Mouse (Mus musculus) right cerebral cortex, postnatal 14 days (tissue): ENCODE data around the gene St6galnac1.
"Not testable (repeated sequence)": the region's sequence is repeated elsewhere in the genome, so short reads cannot be mapped to it uniquely, and the experiment has no call there.

Source experiments
- DNase-seq: peaks from one replicate; pipeline ENCODE4 v3.0.0; 2022

The St6galnac1 gene

DNA sequence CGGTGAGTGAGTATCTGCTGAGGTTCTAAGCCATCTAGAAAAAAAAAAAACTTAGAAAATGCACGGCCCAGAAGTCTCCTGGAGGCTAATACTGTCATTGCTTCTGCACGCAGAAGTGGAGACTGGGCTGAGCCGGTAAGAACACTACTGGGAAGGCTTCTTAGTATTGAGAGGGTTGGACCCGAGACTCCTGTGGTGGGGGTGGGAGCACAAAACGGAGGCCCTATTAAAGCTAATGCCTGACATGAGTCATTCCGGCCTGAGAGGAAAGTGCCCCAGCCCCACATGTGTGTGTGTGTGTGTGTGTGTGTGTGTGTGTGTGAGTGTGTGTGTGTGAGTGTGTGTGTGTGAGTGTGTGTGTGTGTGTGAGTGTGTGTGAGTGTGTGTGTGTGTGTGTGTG lies 31.8 kb upstream of the St6galnac1 start:
- DNase-seq: no peak

DNA sequence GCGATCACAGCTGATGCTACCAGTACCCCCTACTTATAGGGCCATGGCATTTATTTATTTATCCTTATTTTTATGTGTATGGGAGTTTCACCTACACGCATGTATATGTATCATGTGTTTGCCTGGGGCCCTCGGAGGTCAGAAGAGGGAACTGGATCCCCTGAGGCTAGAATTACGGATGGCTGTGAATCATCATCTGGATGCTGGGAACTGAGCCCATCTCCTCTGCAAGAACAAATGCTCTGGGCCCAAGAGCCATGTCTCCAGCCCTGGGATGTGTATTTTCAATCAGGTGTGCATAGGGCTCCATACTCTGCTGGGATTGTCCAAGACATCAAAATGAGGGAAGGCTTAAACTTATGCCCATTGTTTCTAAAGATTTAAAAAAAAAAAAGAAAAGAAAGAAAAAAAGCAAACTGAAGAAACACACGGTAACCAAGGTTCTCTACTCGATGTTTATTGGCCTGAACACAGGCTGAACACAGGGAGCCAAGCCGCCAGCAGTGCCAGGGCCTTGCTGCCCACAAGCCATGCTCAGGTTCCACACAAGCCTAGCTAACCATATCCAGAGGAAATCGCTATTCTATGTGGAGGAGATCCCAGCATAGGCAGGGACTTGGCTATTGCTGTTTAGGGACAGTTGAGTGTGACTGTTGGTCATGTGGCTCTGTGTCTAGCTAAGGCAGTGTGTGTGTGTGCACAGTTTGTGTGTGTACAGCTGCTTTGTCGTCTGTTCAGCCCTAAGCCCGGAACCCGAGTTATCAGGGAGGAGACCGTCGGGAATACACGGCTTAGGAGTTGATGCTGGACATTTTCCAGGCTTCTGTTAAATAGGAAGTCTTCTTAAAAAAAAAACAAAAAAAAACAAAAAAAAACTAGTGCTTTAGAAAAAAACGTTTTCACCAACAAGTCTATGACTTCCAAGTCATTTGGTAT lies 31.1 kb upstream of the St6galnac1 start:
- DNase-seq: no peak

DNA sequence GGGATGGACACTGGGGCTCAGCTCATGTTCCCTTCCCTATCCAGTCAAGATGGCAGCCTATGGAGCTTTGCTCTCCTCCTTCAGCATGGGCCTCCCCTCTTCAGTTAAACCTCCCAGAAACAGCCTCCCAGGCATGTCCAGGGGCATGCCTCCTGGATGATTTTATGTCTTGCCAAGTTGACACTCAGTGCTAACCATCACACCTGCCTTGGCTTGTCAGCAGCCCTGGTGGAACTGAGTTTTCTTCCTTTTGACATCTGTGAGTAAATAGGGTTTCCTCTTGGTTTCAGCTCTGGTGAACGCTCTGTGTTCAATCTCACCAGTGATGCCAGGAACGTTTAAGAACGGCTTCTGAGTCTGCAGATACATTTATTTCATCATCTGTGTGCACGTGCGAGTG lies 27.4 kb upstream of the St6galnac1 start:
- no peak for DNase-seq

DNA sequence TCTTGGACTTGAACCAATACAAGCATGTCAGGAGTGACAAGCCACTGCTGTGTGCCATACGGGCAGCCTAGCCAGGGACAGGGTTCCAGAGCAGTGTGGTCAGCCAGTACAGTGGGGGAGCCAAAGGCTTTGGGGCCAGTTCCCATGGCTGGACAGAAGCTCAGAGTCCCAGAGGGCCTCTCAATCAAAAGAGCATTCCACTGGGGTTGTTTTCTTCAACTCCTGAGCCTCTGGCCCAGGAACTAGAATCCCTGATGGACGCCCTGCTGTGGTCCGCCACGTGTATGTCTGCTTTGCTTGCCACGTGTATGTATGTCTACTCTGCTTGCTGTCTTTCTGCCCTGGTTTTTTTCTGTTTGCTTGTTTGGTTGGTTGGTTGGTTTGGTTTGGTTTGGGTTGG lies 25.8 kb upstream of the St6galnac1 start:
- no peak for DNase-seq

DNA sequence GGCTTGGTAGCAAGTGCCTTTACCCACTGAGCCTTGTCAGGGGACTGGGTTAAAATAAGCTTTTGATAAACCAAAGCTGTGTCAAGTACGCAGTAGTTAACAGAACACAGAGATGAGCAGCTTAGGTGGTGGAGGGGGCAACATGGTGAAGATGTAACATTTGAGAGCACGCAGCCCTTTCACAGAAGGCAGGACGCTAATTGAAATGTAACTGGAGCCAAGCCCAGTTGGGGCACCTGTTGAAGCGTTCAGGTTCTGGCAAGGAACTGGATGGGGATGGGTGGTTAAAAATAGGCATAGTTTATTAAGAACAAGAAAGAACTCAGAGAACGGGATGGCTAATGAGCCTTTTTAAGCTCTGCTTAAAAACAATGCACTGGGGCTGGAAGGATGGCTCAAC lies 24.1 kb upstream of the St6galnac1 start:
- no peak for DNase-seq

DNA sequence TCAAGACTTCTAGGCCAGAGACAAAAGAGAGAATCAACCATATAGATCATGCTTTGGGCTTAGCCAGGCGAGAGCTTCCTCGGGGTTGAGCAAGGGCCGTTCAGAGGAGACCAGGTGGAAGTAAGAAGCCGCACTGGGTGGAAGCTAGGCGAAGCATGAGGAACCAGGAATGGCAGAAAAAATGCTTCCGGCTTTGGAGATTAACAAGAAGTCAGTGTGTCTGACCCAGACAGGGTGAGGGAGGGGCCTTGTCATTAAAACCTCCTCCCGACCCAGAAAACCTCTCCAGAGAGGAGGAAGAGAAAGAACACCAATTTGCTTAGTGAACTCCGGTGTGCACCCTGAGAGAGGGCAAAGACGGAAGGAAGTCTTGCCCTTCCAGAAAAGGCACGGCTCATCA lies 8.9 kb upstream of the St6galnac1 start:
- DNase-seq: no peak

DNA sequence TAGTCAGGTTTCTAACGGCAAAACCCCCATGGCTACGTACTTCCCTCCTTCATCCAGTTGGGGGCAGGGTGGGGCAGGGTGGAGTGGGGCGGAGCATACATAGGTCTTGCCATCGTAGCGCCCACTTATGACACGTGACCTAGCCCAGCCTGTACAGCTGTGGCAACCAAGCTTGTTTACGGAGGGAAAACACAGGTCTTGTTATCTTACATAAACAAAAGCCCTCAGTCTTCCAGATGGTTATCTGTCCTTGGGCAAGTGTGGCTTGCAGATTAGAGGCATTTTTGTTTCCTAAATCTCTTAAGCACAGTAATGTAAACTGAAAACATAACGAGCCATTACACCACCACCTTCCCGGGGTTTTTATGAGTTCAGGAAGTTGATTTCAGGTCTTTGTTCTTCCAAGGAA lies 7.4 kb upstream of the St6galnac1 start:
- no peak for DNase-seq

DNA sequence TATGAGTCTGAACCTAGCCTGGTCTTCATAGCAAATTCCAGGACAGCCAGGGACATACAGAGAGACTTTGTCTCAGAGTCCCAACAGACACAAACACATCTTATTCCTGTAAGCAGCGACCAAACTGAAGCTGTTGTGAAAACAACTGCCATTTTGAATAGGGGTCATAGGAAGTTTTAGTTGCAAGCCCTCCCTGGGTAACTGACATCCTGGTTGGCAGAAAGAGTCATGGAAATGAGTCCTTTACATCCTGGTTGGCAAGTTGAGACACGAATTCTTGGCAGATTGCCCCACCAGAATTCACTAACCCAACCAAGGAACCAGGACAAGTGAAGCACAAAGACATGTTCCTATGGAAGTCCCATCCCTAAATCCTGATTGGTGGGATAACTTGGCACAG lies 2.1 kb downstream of the St6galnac1 start:
- no peak for DNase-seq

DNA sequence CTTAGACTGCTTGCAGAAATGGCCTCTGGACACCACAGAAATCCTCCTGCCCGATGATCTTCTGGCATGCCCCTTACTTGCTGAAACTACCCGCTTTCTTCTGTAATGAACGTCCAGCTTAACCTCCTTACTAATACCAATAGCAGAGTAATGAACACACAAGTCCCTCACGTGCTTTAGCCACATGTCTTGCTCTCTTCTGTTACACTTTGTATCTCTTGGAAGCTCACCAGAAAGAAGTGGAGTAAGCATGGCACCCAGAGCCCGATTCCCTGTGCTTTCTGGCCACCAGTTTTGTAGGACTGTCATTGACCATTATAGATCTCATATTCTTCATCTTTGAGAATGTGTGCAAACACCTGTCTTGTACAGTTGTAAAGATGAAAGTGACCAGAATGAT lies 5.4 kb downstream of the St6galnac1 start:
- DNase-seq: no peak

DNA sequence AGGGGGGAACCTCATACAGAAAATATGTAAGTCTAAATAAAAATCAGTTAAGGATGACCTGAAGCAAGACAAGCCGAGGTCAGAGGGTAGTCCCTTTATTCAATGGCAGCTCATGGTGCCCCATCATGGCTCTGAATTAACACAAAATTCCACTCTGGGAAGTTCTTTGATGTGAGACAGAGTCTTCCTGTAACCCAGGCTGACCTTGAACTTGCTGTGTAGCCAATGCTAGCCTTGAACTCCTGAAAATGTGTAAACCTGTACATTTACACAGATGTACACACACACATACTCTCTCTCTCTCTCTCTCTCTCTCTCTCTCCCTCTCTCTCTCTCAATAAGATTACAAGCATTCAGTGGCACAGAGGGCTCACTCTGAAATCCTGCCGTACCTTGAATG lies 10.4 kb downstream of the St6galnac1 start:
- DNase-seq: no peak

DNA sequence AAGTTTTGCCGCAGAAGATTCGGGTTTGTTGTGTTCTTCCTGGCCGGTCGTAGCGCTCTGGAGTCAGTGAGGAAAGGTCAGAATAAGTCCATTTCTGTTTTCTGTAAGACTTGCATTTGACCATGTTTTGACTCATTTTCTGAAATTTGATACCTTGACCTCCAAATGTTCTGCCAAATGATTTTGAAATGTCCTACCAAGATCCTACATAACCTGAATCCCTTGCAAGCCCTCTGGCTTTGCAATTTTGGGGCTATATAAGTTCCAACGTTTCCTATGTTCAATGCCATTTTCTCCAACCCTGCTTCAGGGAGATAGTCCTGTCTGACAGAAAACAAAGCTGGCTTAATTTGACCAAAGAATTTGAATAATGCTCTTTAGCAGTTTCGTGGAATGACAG lies 11.0 kb downstream of the St6galnac1 start:
- no peak for DNase-seq

DNA sequence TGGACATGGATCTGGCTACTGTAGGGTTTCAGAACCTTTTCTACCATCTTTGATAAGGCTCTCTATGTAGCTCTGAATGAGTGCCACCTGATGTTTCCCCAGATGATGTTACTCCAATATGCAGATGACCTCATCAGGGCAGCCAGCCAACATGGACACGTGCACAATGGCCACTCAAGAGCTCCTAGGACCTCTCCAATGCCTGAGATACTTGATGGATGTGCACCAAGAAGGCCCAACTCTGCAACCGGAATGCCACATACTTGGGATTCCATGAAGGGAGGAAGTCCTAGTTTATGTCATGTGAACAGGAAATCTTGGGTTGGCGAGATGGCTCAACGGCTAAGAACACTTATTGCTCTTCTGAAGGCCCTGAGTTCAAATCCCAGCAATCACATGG lies 20.1 kb downstream of the St6galnac1 start:
- DNase-seq: no peak

DNA sequence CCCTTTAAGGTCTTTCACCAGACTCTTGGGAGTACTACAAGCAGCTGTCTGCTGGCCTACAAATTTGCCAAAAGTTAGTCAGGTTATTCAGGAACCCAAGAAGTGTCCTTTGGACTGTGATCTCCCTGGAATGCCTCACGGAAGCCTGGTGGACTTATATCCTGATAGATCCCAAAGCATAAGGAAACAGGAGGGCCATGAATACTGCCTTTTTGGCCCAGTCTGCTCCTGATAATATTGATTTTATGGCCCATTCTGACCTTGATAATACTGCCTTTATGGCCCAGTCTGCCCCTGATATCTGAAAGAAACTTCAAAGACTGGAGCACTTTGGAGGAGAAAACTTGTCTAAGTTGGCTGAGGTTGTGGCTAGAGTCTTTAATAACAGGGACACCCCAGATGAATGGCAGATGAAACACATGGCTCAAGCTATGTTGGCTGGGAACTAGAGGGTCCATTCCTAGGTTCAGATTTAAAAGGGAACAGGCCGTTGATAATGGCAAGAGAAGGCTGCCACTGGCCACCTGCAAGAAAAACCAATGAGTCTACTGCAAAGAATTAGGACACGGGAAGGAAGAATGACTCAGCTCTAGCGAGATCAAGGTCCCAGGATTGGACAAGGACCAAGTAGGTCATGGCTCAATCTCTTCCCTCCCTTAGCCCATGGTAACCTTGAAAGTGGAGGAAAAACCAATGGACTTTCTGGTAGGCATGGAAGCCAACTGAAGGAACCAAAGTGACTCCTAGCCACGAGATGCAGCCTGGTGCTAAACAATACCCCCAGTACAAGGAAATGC lies 21.4 kb downstream of the St6galnac1 start:
- no peak for DNase-seq

DNA sequence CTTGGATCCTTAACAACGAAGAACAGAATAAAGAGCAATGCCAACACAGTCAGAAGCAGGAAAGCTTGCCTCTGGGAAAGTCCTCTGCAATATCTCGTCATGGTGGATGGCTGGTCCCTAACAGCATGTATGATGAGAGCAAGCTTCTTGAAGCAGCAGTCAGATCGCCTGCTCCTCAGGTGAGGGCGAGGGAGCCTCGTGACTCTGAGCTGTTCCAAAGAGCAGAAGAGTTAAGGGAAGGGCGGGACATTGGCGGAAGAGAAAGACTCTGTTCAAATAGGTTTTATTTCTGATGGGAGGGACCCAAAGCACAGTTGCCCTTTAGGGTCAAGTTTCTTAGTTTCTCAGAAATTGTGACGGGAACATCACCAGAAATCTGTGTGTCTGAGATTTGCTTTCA lies 25.6 kb downstream of the St6galnac1 start:
- DNase-seq: no peak

DNA sequence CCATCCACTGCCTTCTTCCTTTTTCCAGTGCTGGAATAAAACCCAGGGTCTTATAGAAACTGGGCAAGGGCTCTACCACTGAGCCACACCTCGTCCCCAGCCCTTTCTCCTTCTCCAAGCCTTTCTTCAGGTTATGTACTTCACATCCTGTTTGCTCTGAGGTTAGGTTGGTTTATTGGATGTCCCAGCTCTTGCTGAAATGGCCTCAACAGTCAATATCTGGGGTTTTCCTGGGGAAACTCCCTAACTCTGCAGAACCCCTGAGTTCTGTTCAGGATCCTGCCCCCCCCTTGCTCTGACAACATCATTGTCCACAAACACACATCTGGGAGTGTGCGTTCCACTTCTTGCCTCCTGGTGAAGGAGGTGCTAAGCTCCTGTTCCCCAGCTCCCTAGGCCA lies 26.6 kb downstream of the St6galnac1 start:
- not testable (repeated sequence) for DNase-seq

DNA sequence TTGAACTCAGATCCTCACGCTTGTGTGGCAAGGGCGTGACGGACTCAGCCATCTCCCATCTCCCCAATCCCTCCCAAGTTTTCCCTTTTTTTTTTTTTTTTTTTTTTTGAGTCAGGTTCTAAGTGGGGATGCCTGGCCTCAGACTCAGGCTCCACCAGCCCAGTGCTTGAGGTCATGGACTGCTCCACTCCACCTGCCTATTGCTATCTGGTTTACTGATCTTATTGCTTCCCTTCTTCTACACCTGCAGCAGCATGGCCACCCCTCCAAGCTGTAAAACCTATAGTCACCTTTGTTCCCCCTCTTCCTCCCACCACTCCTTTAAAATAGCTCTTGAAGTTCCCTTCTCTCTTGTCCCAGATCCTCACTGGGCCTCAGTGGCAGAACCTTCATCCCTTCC lies 28.5 kb downstream of the St6galnac1 start:
- not testable (repeated sequence) for DNase-seq

DNA sequence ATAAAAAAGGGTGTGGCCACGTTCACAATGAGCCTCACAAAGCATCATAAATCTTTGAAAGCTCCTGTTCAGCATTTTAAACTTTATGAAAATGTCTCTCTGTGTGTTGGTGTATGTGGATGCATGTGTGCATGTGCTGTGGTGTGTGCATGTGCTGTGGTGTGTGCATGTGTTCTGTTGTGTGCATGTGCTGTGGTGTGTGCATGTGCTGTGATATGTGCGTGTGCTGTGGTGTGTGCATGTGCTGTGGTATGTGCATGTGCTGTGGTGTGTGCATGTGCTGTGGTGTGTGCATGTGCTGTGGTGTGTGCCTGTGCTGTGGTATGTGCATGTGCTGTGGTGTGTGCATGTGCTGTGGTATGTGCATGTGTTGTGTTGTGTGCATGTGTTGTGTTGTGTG lies 29.9 kb downstream of the St6galnac1 start:
- DNase-seq: not testable (repeated sequence)

DNA sequence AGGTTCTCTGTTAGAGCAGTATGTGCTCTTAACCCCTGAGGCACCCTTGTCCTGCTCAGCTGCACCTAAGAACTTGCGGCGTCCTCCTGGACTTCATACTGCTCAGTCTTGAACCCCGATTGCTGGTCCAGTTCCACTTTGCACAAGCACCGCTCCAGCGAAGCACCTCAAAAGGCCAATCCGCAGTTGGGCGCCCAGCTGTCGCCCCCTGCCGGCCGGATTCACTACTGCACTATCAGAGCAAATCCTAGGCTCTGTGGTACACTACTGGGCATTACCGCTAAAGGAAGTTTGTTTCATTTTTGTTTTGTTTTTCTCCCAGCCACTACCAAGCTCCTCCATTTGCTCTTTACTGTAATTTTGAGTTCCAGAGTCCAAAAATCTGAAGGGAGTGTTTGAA lies 36.9 kb downstream of the St6galnac1 start:
- no peak for DNase-seq

DNA sequence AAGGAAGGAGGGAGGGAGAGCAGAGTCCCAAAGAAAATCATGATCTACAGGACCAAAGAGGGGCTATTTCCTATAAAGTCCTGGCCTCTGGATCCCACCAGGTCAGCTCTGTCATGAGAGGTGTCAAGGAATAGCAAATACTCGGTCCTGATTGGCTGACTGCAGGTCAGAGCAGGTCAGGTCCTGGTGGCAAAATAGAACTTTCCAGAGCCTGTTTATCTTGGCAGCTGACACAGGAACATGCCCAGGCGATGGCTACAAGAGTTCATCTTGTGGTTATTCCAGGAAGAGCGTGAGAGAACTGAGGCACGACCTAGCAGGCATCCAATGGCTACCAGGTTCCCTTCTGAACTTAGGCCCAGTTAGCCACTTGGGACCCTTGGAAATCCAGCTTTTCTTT lies 42.8 kb downstream of the St6galnac1 start:
- DNase-seq: no peak

DNA sequence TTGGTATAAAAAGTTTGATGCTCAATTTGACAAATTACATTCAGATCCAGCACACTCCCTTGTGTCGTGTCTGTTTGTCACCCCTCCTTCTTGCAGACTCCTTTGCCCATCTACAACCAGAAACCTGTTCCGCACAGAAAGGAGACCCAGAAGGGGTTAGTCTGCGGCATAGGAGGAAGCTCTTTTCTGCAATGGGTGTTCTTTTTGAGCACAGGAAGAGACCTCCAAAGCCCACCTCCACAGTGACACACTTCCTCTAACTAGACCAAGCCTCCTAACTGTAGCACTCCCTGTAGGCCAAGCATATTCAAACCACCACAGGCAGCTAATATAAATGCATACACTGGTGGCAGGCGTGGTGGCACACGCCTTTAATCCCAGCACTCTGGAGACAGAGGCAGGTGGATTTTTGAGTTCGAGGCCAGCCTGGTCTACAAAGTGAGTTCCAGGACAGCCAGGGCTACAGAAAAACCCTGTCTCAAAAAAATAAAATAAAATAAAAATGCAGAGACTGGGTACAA lies 44.2 kb downstream of the St6galnac1 start:
- not testable (repeated sequence) for DNase-seq

DNA sequence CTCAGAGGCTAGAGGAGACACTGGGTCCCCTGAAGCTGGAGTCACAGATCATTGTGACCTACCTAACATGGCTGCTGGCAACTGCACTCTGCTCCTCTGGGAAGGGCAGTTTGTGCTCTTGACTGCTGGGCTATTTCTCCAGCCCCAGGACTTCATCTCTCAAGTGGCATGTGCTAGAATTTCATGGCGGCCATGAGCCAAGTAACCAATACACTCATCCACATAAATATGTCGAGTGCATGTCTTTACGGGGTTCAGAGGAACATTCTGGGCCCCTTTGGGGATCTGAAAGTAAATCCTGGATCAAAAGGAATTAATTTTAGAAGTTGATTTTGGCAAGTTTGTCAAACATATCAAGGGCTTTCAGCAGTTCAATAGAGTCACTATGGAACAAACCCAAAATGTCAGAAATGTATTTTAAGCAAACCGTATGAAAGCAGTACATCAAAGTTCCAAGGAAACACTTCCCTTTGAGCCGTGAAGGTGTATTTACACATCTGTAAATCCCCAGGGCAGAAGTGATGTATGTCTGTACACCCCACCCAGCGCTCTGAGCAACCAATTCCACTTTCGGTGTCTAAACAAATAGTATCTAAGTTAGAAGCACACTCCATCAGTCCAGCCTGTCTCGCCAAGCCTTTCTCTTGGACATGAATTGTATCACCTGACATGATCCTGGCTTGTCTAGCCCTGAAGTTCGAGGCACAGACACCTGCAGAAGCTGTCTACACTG lies 45.9 kb downstream of the St6galnac1 start:
- DNase-seq: no peak

DNA sequence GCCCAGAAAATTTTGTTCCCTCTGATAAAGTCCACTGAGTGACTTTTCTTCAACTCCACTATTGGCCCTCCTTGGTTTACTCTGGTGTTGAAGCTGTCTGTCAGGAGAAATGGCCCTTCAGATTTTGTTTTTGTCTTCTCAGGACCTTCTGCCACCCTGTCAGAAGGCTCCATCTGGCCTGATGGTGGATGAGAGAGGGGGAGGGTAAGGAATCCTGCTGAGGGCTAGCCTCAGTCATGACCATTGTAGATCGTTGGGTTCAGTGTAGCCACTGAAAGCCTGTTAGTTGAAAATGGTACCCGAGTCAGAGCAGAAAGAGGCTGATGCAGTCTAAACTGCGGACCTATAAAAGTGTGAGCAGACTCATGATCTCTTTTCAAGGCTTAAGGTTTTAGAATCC lies 49.2 kb downstream of the St6galnac1 start:
- no peak for DNase-seq
